Mouse (Mus musculus) ES-CJ7 (cell line): ENCODE data around the gene Get4.

ENCODE experiments used
- DNase-seq: peaks from one replicate; pipeline ENCODE4 v3.0.0; 2011; ENCODE audit warnings: low read depth, low spot score

Gene Get4

GRCm38 (mm10) chr5:139283460-139284180, 31.5 kb downstream of the Get4 start:
- peak; percentile 47 for DNase-seq

GRCm38 (mm10) chr5:139285383-139286067, 33.4 kb downstream of the Get4 start:
- DNase-seq, result no peak

GRCm38 (mm10) chr5:139286142-139286941, 34.2 kb downstream of the Get4 start:
- no peak for DNase-seq

- no peak for DNase-seq
These were observed 35.0 kb downstream of the Get4 start for GRCm38 (mm10) chr5:139287099-139287498.

GRCm38 (mm10) chr5:139287787-139288186, 35.7 kb downstream of the Get4 start:
- DNase-seq, result no peak

GRCm38 (mm10) chr5:139288591-139288990, 36.5 kb downstream of the Get4 start:
- no peak for DNase-seq

GRCm38 (mm10) chr5:139290467-139291259, 38.5 kb downstream of the Get4 start:
- DNase-seq, result no peak

- peak; percentile 83 for DNase-seq
These were observed 39.9 kb downstream of the Get4 start for GRCm38 (mm10) chr5:139291811-139292560.

GRCm38 (mm10) chr5:139294089-139294488, 42.0 kb downstream of the Get4 start:
- DNase-seq, result no peak

- no peak for DNase-seq
These were observed 45.0 kb downstream of the Get4 start for GRCm38 (mm10) chr5:139297092-139297491.

- DNase-seq, result no peak
These were observed 45.6 kb downstream of the Get4 start for GRCm38 (mm10) chr5:139297745-139298144.

GRCm38 (mm10) chr5:139302101-139302500, 50.0 kb downstream of the Get4 start:
- no peak for DNase-seq

- no peak for DNase-seq
These were observed 51.5 kb downstream of the Get4 start for GRCm38 (mm10) chr5:139303646-139304061.

- no peak for DNase-seq
These were observed 57.8 kb downstream of the Get4 start for GRCm38 (mm10) chr5:139309946-139310345.

- no peak for DNase-seq
These were observed 58.4 kb downstream of the Get4 start for GRCm38 (mm10) chr5:139310477-139310876.

GRCm38 (mm10) chr5:139311822-139312221, 59.7 kb downstream of the Get4 start:
- no peak for DNase-seq

GRCm38 (mm10) chr5:139313536-139313935, 61.4 kb downstream of the Get4 start:
- no peak for DNase-seq

GRCm38 (mm10) chr5:139314941-139315642, 63.0 kb downstream of the Get4 start:
- no peak for DNase-seq

- no peak for DNase-seq
These were observed 65.0 kb downstream of the Get4 start for GRCm38 (mm10) chr5:139316982-139317675.
